Mouse (Mus musculus): ENCODE measurements around the gene Cfap99. TPM values are rescaled to one million over a fixed set of nuclear protein-coding genes. Genes with fewer than 3 reads are reported as not detected.
A peak's percentile ranks its signal among the peaks of the same experiment; 100 is the strongest.

Cfap99 gene
- polyA plus RNA-seq, 1 experiment, result not detected

DNA sequence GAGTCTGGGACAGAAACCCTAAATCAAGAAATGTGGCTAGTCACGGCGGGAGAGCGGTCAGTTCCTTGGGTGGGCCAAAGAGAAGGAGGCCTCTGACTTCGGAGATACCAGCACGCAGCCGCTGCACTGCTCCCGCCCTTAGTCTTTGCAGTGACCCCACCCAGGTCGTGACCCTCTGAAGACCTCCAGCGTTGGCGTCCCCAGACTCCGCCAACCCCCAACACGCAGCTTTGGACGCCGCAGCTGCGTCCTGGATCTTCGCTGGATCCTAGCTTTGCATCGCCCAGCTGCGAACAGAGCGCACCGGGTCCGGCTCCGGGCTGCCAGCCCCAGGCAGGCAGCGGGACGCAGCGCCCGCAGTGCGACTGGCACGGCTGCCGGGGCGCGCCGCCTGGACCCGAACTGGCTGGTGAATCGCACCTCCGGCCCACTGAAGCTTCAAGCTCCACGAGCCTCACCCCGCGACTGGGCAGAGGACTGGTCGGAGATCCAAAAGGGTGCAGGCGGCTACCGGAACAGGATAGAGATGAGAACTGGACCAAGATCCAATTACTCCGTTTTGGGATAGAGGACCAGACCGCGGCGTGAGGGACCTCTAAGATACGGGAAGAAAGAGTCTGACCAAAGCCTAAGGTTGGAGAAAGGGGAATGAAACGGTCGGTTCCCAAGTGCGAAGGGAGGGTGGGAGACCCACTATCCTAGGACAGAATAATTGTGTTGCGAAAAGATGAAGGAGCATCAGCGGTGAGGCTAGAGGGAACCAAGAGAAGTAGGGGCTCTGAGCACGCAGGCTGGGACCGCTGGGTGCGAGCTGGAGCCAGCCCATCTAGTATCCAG, 1.2 kb upstream of the Cfap99 start:
- H3K4me1 ChIP-seq (ENCODE audit: control insufficient read depth, insufficient read depth, low read length), result peaks cover 8% of the 10 kb centered on the region
- H3K4me3 ChIP-seq (ENCODE audit: insufficient read depth, low read length), result peak overlapping the region; percentile 39
- H3K27ac ChIP-seq (ENCODE audit: insufficient read depth, low read depth, low read length), result no peak overlapping the region
- TF ChIP-seq CTCF (IDR thresholded peaks at IDR 0.05; ENCODE audit: low read depth, low read length), result no peak
- TF ChIP-seq POLR2A (IDR thresholded peaks at IDR 0.05; ENCODE audit: borderline replicate concordance, low read depth, low read length), result no peak

DNA sequence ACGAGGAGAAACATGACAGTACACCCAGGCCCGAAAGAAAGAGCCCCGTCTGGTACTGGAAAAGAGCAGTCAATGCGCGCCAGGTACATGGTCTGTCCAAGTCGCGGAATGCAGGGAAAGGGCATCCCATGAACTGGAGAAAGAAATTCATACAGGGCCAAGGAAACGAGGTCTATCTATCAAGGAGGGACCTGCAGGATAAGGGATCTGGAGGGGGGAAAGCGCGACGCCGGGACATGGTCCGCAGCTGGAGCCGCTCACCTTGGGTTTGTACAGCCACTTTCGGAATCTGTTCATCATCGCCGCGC, 608 bp upstream of the Cfap99 start:
- H3K4me1 ChIP-seq (ENCODE audit: control insufficient read depth, insufficient read depth, low read length), result peaks cover 8% of the 10 kb centered on the region
- no peak overlapping the region for H3K27ac ChIP-seq (ENCODE audit: insufficient read depth, low read depth, low read length)
- TF ChIP-seq POLR2A (IDR thresholded peaks at IDR 0.05; ENCODE audit: borderline replicate concordance, low read depth, low read length), result no peak
- TF ChIP-seq CTCF (IDR thresholded peaks at IDR 0.05; ENCODE audit: low read depth, low read length), result no peak
- peak overlapping the region; percentile 39 for H3K4me3 ChIP-seq (ENCODE audit: insufficient read depth, low read length)

DNA sequence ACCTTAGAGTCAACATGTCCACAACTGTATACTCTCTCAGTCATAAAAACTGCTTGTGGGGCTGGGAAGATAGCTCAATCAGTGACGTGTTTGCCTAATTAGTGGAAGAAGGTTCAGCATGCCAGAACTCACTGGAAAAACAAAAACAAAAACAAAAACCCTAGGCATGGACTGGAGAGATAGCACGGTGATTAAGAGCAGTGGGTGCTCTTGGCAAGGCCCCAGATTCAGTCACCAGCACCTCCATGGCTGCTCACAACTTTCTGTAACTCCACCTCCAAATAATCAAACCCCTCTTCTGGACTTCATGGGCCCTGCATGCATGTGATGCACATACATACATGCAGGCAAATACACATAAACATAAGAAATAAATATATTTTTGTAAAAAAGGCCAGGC, 886 bp downstream of the Cfap99 start:
- Histone ChIP-seq H3K4me1 (ENCODE audit: control insufficient read depth, insufficient read depth, low read length) (peaks cover 6% of the 10 kb centered on the region), H3K27ac (ENCODE audit: insufficient read depth, low read depth, low read length) (no peak overlapping the region), H3K4me3 (ENCODE audit: insufficient read depth, low read length) (no peak overlapping the region)
- TF ChIP-seq CTCF (IDR thresholded peaks at IDR 0.05; ENCODE audit: low read depth, low read length) (no peak), POLR2A (IDR thresholded peaks at IDR 0.05; ENCODE audit: borderline replicate concordance, low read depth, low read length) (no peak)

DNA sequence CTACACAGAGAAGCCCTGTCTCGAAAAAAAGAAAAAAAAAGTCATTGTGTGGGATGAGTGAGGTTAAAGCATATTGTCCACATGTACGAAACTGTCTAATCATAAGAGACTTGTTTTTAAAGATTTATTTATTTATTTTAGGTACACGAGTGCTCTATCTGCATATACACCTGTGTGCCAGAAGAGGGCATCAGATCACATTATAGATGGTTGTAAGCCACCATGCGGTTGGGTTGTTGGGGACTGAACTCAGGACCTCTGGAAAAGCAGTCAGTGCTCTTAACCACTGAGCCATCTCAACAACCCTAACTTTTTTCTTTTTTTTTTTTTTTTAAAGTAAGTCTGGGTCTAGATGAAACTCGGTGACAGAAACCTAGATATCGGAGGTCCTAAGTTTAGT, 5.0 kb downstream of the Cfap99 start:
- no peak for TF ChIP-seq POLR2A (IDR thresholded peaks at IDR 0.05; ENCODE audit: borderline replicate concordance, low read depth, low read length)
- no peak overlapping the region for H3K27ac ChIP-seq (ENCODE audit: insufficient read depth, low read depth, low read length)

DNA sequence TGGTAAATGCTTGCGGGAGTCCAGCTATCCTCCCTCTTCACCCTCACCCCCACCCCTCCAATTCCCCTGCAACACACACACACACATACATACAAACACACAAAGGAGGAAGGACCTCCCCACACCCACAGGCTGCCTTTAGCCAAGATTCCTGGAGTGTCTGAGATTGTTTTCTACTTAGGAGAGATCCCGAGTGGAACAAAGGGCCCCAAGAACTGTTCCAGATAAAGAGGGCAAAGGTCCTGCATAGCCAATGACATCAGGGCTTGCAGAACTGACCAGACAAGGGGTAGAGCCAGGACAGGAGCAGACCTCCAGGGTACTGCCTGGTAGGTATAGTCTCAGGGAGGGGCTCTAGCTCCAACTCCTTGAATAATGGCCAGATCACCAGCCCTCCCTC, 6.3 kb downstream of the Cfap99 start:
- H3K4me1 ChIP-seq (ENCODE audit: control insufficient read depth, insufficient read depth, low read length), result no peaks in the 10 kb centered on the region
- no peak overlapping the region for H3K4me3 ChIP-seq (ENCODE audit: insufficient read depth, low read length)
- TF ChIP-seq POLR2A (IDR thresholded peaks at IDR 0.05; ENCODE audit: borderline replicate concordance, low read depth, low read length) (no peak), CTCF (IDR thresholded peaks at IDR 0.05; ENCODE audit: low read depth, low read length) (no peak)
- H3K27ac ChIP-seq (ENCODE audit: insufficient read depth, low read depth, low read length), result no peak overlapping the region

More for the DNA sequence above, 5.0 kb downstream of the Cfap99 start:
- H3K4me1 ChIP-seq (ENCODE audit: control insufficient read depth, insufficient read depth, low read length), result no peaks in the 10 kb centered on the region
- H3K4me3 ChIP-seq (ENCODE audit: insufficient read depth, low read length), result no peak overlapping the region

DNA sequence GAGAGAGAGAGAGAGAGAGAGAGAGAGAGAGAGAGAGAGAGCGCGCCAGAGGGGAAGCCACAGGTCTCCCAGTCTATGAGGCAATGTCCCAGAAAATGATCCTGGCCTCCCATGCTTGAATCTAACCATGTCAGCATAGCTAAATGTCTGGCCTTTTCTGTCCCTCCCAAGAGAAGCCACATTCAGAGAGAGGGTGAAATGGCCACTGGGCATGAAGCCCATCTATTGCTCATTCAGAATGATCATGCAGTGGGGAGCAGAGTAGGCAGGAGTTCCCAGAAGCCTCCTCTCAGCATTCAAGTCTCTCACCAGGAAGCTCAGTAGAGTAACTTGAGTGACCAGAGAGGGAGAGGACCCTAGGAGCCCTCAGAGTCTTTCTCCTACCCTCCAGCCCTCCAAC, 6.7 kb downstream of the Cfap99 start:
- TF ChIP-seq POLR2A (IDR thresholded peaks at IDR 0.05; ENCODE audit: borderline replicate concordance, low read depth, low read length) (no peak), CTCF (IDR thresholded peaks at IDR 0.05; ENCODE audit: low read depth, low read length) (no peak)
- no peaks in the 10 kb centered on the region for H3K4me1 ChIP-seq (ENCODE audit: control insufficient read depth, insufficient read depth, low read length)
- no peak overlapping the region for H3K4me3 ChIP-seq (ENCODE audit: insufficient read depth, low read length)
- no peak overlapping the region for H3K27ac ChIP-seq (ENCODE audit: insufficient read depth, low read depth, low read length)

DNA sequence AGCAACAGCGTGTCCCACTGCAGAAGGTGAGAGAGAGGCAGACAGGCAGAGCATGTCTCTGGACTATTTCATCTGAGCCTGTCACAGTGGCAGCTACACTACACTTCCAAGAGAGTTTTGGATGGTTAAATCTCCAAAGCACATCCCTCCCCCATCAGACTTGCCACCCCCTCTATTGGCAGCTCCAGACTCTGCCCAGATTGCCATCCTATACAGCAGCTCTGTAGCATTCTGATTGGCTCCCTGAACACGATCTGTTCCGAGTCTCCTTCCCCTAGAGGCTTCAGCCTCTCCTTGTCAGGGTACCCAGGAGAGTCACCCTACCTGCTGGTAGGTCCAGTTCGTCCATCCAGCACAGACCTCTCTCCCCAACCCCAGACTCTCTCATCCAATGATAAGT, 9.7 kb downstream of the Cfap99 start:
- H3K4me3 ChIP-seq (ENCODE audit: insufficient read depth, low read length), result no peak overlapping the region
- H3K27ac ChIP-seq (ENCODE audit: insufficient read depth, low read depth, low read length), result no peak overlapping the region
- no peaks in the 10 kb centered on the region for H3K4me1 ChIP-seq (ENCODE audit: control insufficient read depth, insufficient read depth, low read length)
- no peak for TF ChIP-seq CTCF (IDR thresholded peaks at IDR 0.05; ENCODE audit: low read depth, low read length)
- TF ChIP-seq POLR2A (IDR thresholded peaks at IDR 0.05; ENCODE audit: borderline replicate concordance, low read depth, low read length), result no peak

DNA sequence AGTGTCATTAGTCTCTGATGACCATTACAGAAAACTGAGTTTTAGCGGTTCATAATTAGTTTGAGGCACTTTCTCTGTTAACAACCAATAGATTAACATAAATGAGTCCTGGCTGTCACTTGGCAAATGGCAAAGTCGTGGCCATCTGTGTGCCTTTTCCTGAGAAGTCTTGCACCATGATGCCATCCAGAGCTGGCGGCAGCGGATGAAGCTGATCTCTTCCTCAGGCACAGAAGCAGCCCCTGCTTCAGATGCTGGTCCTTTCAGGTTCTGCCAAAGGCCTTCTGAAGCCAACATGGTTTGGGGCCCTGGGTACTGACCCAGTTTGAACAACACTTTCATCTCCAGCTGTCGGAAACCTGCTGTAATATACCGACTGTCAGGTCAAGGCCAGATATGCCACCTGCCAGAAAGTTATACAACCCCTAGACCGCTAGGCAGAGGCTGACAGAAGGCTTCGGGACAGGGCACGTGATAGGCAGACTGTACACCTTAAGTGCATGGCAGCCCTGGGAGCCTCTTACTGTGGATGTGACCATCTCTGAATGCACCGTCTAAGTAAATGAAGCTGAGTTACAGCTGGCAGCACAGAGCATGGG, 10.6 kb downstream of the Cfap99 start:
- H3K4me3 ChIP-seq (ENCODE audit: insufficient read depth, low read length), result no peak overlapping the region
- H3K27ac ChIP-seq (ENCODE audit: insufficient read depth, low read depth, low read length), result no peak overlapping the region
- TF ChIP-seq POLR2A (IDR thresholded peaks at IDR 0.05; ENCODE audit: borderline replicate concordance, low read depth, low read length), result no peak
- no peak for TF ChIP-seq CTCF (IDR thresholded peaks at IDR 0.05; ENCODE audit: low read depth, low read length)
- H3K4me1 ChIP-seq (ENCODE audit: control insufficient read depth, insufficient read depth, low read length), result no peaks in the 10 kb centered on the region

DNA sequence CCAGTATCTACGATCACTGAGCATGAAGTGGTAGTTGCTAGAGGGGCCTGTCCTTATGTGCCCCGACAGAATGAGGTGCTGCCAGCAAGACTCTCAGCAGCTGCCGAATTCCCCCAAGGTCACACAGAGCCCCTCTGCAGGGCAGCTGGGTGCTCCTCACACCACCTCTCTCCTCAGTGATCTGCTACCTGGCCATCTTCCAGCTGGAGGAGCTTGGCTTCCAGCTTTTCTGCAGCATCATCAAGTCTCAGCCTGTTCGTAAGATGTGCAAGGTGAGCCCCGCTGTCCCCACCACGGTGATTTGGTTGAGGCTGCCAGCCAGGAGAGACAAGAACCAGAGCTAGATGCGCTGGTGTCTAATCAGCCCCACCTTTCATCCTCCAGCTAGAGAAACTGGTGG, 14.0 kb downstream of the Cfap99 start:
- H3K27ac ChIP-seq (ENCODE audit: insufficient read depth, low read depth, low read length), result no peak overlapping the region
- TF ChIP-seq POLR2A (IDR thresholded peaks at IDR 0.05; ENCODE audit: borderline replicate concordance, low read depth, low read length) (no peak), CTCF (IDR thresholded peaks at IDR 0.05; ENCODE audit: low read depth, low read length) (no peak)
- H3K4me1 ChIP-seq (ENCODE audit: control insufficient read depth, insufficient read depth, low read length), result no peaks in the 10 kb centered on the region
- no peak overlapping the region for H3K4me3 ChIP-seq (ENCODE audit: insufficient read depth, low read length)

DNA sequence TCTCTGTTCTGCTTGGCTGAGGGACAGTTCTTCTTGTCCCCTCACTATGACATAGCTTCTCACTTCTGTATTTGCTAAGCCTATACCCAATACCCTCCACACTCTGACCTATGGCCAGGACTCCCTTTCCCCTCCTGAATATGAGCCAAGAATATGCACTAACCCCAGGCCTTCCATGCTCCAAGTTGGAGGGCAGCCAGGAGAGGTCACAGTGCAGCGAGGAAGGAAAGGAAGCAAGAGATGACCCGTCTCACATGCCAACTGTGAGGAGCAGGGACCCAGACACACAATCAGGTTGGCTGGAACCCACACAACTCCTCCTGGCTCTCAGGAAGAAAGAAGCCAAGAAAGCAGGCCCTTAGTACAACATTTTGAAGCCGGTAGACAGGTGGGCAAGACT, 20.6 kb downstream of the Cfap99 start:
- Histone ChIP-seq H3K4me3 (ENCODE audit: insufficient read depth, low read length) (no peak overlapping the region), H3K4me1 (ENCODE audit: control insufficient read depth, insufficient read depth, low read length) (no peaks in the 10 kb centered on the region), H3K27ac (ENCODE audit: insufficient read depth, low read depth, low read length) (no peak overlapping the region)
- TF ChIP-seq CTCF (IDR thresholded peaks at IDR 0.05; ENCODE audit: low read depth, low read length), result no peak
- TF ChIP-seq POLR2A (IDR thresholded peaks at IDR 0.05; ENCODE audit: borderline replicate concordance, low read depth, low read length), result no peak
